Mouse (Mus musculus): ENCODE data around the gene Map3k14. TPM values are rescaled to one million over a fixed set of nuclear protein-coding genes. Genes with fewer than 3 reads are reported as not detected.
"Not testable (repeated sequence)": the region's sequence is repeated elsewhere in the genome, so short reads cannot be mapped to it uniquely, and the experiment has no call there.

Gene Map3k14
- polyA plus RNA-seq, 1 experiment: 8.6 TPM

DNA sequence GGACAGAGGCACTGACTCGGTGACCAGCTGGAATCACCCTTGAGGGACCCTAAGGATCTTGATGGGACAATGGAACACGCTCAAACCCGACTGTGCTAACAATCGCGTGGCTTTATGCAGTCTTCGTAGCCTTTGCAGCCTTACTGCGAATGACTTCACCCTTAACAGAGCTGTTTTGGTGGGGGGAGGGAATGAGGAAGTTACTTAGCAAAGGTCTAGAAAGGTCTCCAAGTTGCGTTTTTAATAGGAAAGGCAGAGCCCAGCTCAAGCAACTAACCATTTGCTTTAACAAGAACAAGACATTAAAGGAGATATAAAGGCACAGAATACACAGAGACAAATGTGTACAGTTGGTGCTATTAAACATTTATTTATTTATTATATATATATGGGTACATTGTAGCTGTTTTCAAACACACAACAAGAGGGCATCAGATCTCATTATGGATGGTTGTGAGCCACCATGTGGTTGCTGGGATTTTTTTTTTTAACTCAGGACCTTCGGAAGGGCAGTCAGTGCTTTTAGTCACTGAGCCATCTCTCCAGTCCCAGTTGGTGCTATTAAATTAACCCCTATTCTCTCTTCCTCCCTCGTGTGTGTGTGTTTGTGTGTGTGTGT, 42.8 kb upstream of the Map3k14 start:
- Histone ChIP-seq H3K4me3 (ENCODE audit: insufficient read depth, low read depth, low read length) (no peak overlapping the region), H3K27me3 (replicated peaks; ENCODE audit: control insufficient read depth, insufficient read depth, low read length) (no peaks in the 10 kb centered on the region), H3K27ac (ENCODE audit: insufficient read depth, low read depth, low read length) (no peak overlapping the region), H3K36me3 (ENCODE audit: control insufficient read depth, insufficient read depth, low read length) (no peaks in the 10 kb centered on the region), H3K4me1 (ENCODE audit: control insufficient read depth, insufficient read depth, low read length) (peaks cover 13% of the 10 kb centered on the region)
- TF ChIP-seq POLR2A (IDR thresholded peaks at IDR 0.05; ENCODE audit: low read depth, low read length): no peak
- TF ChIP-seq CTCF (conservative IDR thresholded peaks at IDR 0.05; ENCODE audit: insufficient read depth, insufficient read length, low read depth, low read length): no peak
- 66% methylated on average over 10 of the region's 10 CpGs for WGBS
- DNase-seq: no peak

DNA sequence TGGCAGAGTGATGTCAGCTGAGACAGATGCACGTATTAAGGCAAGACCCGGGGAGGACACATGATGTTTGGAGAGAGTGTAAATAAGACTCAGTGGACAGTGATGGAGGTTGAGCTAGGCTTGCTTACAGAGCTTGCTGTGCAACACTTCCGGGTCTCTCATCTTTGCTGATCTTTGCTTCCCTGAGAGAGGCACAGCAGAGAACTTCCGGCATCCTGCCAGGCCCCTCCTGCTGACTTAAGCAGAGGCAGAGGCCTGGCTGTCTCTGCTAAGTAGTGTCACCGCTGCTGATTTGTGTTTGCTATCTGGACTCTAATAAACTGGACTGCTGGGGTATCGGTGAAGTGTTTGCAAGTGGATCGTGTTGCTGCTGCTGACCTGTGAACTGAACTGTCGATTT, 40.6 kb upstream of the Map3k14 start:
- no peaks in the 10 kb centered on the region for H3K27me3 ChIP-seq (replicated peaks; ENCODE audit: control insufficient read depth, insufficient read depth, low read length)
- DNase-seq: peak; percentile 84
- peaks cover 10% of the 10 kb centered on the region; the same call in 1 of the 2 replicates for H3K4me1 ChIP-seq (ENCODE audit: control insufficient read depth, insufficient read depth, low read length)
- H3K27ac ChIP-seq (ENCODE audit: insufficient read depth, low read depth, low read length): no peak overlapping the region
- WGBS: 44% methylated on average over 8 of the region's 8 CpGs
- no peaks in the 10 kb centered on the region for H3K36me3 ChIP-seq (ENCODE audit: control insufficient read depth, insufficient read depth, low read length)
- no peak overlapping the region for H3K4me3 ChIP-seq (ENCODE audit: insufficient read depth, low read depth, low read length)
- TF ChIP-seq CTCF (conservative IDR thresholded peaks at IDR 0.05; ENCODE audit: insufficient read depth, insufficient read length, low read depth, low read length) (no peak), POLR2A (IDR thresholded peaks at IDR 0.05; ENCODE audit: low read depth, low read length) (no peak)

DNA sequence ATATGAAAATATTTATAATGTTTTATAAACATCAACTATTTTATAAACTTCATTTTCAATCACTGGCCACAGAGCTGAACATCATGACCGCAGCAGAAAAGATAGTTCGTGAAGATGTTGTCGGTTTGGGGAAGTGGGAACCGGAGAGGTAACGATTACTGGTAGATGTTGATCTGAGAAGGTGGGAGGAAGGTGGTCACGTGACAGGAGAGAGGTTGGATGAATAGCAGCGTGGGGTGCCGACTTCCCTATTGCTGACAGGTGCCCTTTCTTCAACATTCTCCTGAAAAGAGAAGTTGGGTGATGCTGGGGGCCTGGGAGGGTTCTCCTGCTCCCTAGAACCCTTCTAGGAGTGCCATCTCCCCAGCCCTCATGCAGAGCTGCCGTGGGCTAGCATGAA, 37.3 kb upstream of the Map3k14 start:
- H3K27ac ChIP-seq (ENCODE audit: insufficient read depth, low read depth, low read length): no peak overlapping the region
- DNase-seq: no peak
- H3K4me1 ChIP-seq (ENCODE audit: control insufficient read depth, insufficient read depth, low read length): no peaks in the 10 kb centered on the region
- WGBS: 76% methylated on average over 9 of the region's 9 CpGs
- no peak overlapping the region for H3K4me3 ChIP-seq (ENCODE audit: insufficient read depth, low read depth, low read length)
- no peak for TF ChIP-seq CTCF (conservative IDR thresholded peaks at IDR 0.05; ENCODE audit: insufficient read depth, insufficient read length, low read depth, low read length)
- no peak for TF ChIP-seq POLR2A (IDR thresholded peaks at IDR 0.05; ENCODE audit: low read depth, low read length)
- no peaks in the 10 kb centered on the region for H3K27me3 ChIP-seq (replicated peaks; ENCODE audit: control insufficient read depth, insufficient read depth, low read length)
- no peaks in the 10 kb centered on the region for H3K36me3 ChIP-seq (ENCODE audit: control insufficient read depth, insufficient read depth, low read length)

DNA sequence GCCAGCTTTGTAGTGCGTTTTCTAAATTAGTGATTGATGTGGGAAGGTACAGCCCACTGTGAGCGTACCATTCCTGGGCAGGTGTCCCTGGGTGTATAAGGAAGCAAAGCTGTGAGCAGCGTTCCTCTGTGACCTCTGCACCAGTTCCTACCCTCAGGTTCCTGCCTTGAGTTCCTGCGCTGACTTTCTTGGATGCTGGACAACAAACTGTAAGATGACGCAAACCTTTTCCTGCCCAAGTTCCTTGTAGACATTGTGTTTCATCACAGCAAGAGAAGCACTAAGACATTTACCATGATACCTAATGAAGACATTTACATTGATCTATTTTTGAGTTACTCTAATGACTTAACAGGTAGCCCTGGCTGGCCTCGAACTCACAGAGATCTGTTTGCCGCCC, 27.5 kb upstream of the Map3k14 start:
- WGBS: 91% methylated on average over 7 of the region's 7 CpGs
- Histone ChIP-seq H3K36me3 (ENCODE audit: control insufficient read depth, insufficient read depth, low read length) (no peaks in the 10 kb centered on the region), H3K27me3 (replicated peaks; ENCODE audit: control insufficient read depth, insufficient read depth, low read length) (no peaks in the 10 kb centered on the region), H3K4me1 (ENCODE audit: control insufficient read depth, insufficient read depth, low read length) (peaks cover 7% of the 10 kb centered on the region), H3K27ac (ENCODE audit: insufficient read depth, low read depth, low read length) (no peak overlapping the region), H3K4me3 (ENCODE audit: insufficient read depth, low read depth, low read length) (no peak overlapping the region)
- no peak for DNase-seq
- TF ChIP-seq POLR2A (IDR thresholded peaks at IDR 0.05; ENCODE audit: low read depth, low read length) (no peak), CTCF (conservative IDR thresholded peaks at IDR 0.05; ENCODE audit: insufficient read depth, insufficient read length, low read depth, low read length) (no peak)

DNA sequence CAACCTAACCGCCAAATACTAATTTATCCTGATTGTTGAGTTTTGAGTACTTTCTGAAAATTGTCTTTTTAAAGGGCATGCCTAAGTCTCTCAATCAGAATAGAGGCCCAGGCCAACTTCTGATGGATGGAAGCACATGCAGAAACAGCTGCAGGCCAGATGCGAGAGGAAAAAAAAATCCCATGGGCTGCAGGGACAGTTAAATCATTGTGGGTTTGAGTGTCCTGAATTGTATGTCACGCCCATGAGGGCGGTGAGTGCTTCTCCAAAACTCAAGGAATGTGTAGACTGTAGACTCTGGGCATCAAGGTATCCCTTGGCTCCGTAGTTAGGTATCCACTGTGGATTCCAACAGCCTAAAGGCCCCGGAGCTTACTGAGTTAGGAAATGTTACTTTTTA, 26.8 kb upstream of the Map3k14 start:
- 88% methylated on average over 6 of the region's 6 CpGs for WGBS
- Histone ChIP-seq H3K27ac (ENCODE audit: insufficient read depth, low read depth, low read length) (no peak overlapping the region), H3K4me1 (ENCODE audit: control insufficient read depth, insufficient read depth, low read length) (peaks cover 7% of the 10 kb centered on the region), H3K27me3 (replicated peaks; ENCODE audit: control insufficient read depth, insufficient read depth, low read length) (no peaks in the 10 kb centered on the region), H3K4me3 (ENCODE audit: insufficient read depth, low read depth, low read length) (no peak overlapping the region), H3K36me3 (ENCODE audit: control insufficient read depth, insufficient read depth, low read length) (no peaks in the 10 kb centered on the region)
- TF ChIP-seq POLR2A (IDR thresholded peaks at IDR 0.05; ENCODE audit: low read depth, low read length): no peak
- TF ChIP-seq CTCF (conservative IDR thresholded peaks at IDR 0.05; ENCODE audit: insufficient read depth, insufficient read length, low read depth, low read length): no peak
- no peak for DNase-seq

DNA sequence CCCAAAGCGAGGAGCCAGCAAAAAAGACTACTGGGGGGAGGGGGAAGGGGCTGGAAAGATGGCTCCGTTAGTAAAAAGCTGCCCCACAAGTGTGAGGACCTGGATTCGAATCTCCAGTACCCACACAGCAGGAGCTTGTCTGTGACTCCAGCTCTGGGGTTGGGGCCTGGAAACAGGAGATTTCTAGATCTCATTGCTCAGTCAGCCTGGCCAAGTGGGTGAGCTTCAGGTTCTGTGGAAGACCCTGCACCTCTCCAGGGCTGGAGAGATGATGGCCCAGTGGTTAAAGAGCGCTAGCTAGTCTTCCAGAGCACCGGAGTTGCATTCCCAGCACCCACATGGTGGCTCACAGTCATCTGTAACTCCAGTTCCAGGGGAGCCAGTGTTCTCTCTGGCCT, 25.6 kb upstream of the Map3k14 start:
- Histone ChIP-seq H3K4me3 (ENCODE audit: insufficient read depth, low read depth, low read length) (no peak overlapping the region), H3K27ac (ENCODE audit: insufficient read depth, low read depth, low read length) (peak overlapping the region; percentile 44), H3K27me3 (replicated peaks; ENCODE audit: control insufficient read depth, insufficient read depth, low read length) (no peaks in the 10 kb centered on the region), H3K4me1 (ENCODE audit: control insufficient read depth, insufficient read depth, low read length) (peaks cover 7% of the 10 kb centered on the region), H3K36me3 (ENCODE audit: control insufficient read depth, insufficient read depth, low read length) (no peaks in the 10 kb centered on the region)
- DNase-seq: no peak
- 70% methylated on average over 5 of the region's 5 CpGs for WGBS
- TF ChIP-seq CTCF (conservative IDR thresholded peaks at IDR 0.05; ENCODE audit: insufficient read depth, insufficient read length, low read depth, low read length) (no peak), POLR2A (IDR thresholded peaks at IDR 0.05; ENCODE audit: low read depth, low read length) (no peak)

DNA sequence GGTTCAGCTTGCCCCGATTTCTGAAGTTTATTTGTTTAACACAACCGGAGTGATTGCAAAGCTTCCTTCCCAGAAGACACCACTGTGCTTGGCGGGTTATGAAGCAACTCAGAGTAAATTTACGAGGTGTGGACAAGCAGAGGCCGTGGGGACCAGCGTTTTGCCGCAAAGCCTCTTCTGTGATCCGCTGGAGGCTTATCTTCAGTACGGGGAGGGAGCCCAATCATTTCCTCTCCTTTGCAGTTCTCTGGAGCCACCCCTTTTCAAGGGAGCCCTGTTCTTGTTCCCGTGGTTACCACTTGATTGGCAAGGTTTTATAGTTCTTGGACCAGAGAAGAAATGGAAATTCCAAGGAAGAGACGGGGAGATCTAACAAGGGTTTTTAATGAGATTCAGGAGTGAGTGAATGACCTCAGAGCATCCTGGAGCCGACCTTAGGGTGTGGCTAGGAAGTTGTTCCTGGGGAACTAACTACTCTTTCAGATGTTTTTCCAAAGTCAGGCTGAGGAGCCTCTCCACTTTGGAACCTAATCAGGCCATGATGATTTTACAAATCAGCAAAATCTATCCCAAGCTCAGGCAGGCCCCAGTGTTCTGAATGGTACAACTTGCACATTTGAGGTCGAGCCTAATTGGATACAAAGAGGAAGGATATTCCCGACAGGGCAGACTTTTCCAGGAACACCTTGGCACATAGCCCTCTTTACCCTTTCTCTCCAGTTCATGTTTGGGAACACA, 25.0 kb upstream of the Map3k14 start:
- H3K4me3 ChIP-seq (ENCODE audit: insufficient read depth, low read depth, low read length): no peak overlapping the region
- H3K27ac ChIP-seq (ENCODE audit: insufficient read depth, low read depth, low read length): peak overlapping the region; percentile 44
- H3K36me3 ChIP-seq (ENCODE audit: control insufficient read depth, insufficient read depth, low read length): no peaks in the 10 kb centered on the region
- H3K4me1 ChIP-seq (ENCODE audit: control insufficient read depth, insufficient read depth, low read length): peaks cover 7% of the 10 kb centered on the region
- DNase-seq: peak; percentile 75
- no peaks in the 10 kb centered on the region for H3K27me3 ChIP-seq (replicated peaks; ENCODE audit: control insufficient read depth, insufficient read depth, low read length)
- TF ChIP-seq CTCF (conservative IDR thresholded peaks at IDR 0.05; ENCODE audit: insufficient read depth, insufficient read length, low read depth, low read length) (no peak), POLR2A (IDR thresholded peaks at IDR 0.05; ENCODE audit: low read depth, low read length) (no peak)
- 27% methylated on average over 14 of the region's 14 CpGs for WGBS

DNA sequence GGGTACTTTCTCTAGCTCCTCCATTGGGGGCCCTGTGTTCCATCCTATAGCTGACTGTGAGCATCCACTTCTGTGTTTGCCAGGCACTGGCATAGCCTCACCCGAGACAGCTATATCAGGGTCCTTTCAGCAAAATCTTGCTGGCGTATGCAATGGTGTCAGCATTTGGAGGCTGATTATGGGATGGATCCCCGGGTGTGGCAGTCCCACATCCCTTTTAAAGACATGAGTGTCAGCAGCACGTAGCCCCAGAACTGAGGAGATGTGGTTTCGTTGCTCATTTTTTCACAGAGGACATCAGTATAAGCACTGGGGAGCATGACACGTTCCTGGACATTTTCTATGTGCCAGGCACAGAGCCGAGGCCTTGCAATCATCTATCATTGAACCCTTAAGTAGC, 23.6 kb upstream of the Map3k14 start:
- DNase-seq; H3K27me3 ChIP-seq (replicated peaks; ENCODE audit: control insufficient read depth, insufficient read depth, low read length); H3K4me3 ChIP-seq (ENCODE audit: insufficient read depth, low read depth, low read length); H3K4me1 ChIP-seq (ENCODE audit: control insufficient read depth, insufficient read depth, low read length); H3K36me3 ChIP-seq (ENCODE audit: control insufficient read depth, insufficient read depth, low read length); H3K27ac ChIP-seq (ENCODE audit: insufficient read depth, low read depth, low read length): not testable (repeated sequence)
- WGBS: 96% methylated on average over 7 of the region's 7 CpGs

All from kidney, adult 2 months (tissue).